Comparison of ENCODE assay signal across 32 mouse cellular contexts in genomic region chr3:143919744-143920143, GRCm38 (mm10).
"Had no signal": no experiment of that assay in that cellular context is flagged by ENCODE, and none has a peak within 500 bp of the region (broad histone marks: within the 10 kb centered on the region; RNA-seq: fewer than 3 reads in every experiment).

No protein-coding gene starts in this region.

- H3K9me3 ChIP-seq: limb, embryonic 10.5 days; limb, embryonic 12.5 days; limb, embryonic 13.5 days; limb, embryonic 15.5 days; liver, embryonic 12.5 days; liver, embryonic 13.5 days; liver, embryonic 15.5 days; lung, embryonic 15.5 days; megakaryocyte, embryonic 14.5 days; midbrain, embryonic 10.5 days; midbrain, embryonic 12.5 days; midbrain, embryonic 13.5 days; midbrain, embryonic 15.5 days; neural tube, embryonic 12.5 days; neural tube, embryonic 13.5 days had no signal

- H3K9ac ChIP-seq: limb, embryonic 12.5 days; limb, embryonic 13.5 days; limb, embryonic 15.5 days; liver, embryonic 12.5 days; liver, embryonic 13.5 days; liver, embryonic 14.5 days; liver, embryonic 15.5 days; liver, postnatal 0 days; lung, embryonic 14.5 days; lung, embryonic 15.5 days; midbrain, embryonic 12.5 days; midbrain, embryonic 13.5 days; midbrain, embryonic 15.5 days; neural tube, embryonic 12.5 days; neural tube, embryonic 13.5 days had no signal

- H3K4me1 ChIP-seq: limb, embryonic 15.5 days; liver, embryonic 12.5 days; liver, embryonic 13.5 days; liver, embryonic 15.5 days; lung, embryonic 15.5 days; midbrain, embryonic 10.5 days; midbrain, embryonic 13.5 days; midbrain, embryonic 15.5 days had no signal

- H3K27me3 ChIP-seq: limb, embryonic 12.5 days; limb, embryonic 13.5 days; limb, embryonic 15.5 days; liver, embryonic 12.5 days; liver, embryonic 13.5 days; liver, embryonic 15.5 days; lung, embryonic 15.5 days; megakaryocyte, embryonic 14.5 days; midbrain, embryonic 12.5 days; midbrain, embryonic 13.5 days; midbrain, embryonic 15.5 days; neural tube, embryonic 12.5 days; neural tube, embryonic 13.5 days had no signal

- DNase-seq: left cerebral cortex, postnatal 4 days; liver; liver, embryonic 13.5 days; liver, postnatal 0 days; lung, adult 18-20 months; lung, adult 2 months; lung, embryonic 14.5 days; lung, postnatal 10 days; lung, postnatal 14 days; lung, postnatal 36 days; lung, postnatal 4 days had no signal

- ATAC-seq: liver, embryonic 12.5 days; liver, postnatal 0 days; lung, postnatal 0 days; midbrain, embryonic 13.5 days; midbrain, embryonic 15.5 days; midbrain, embryonic 16.5 days had no signal

- H3K36me3 ChIP-seq: limb, embryonic 10.5 days; limb, embryonic 12.5 days; limb, embryonic 13.5 days; limb, embryonic 15.5 days; liver, embryonic 12.5 days; liver, embryonic 13.5 days; liver, embryonic 15.5 days; lung, embryonic 15.5 days; midbrain, embryonic 10.5 days; midbrain, embryonic 12.5 days; midbrain, embryonic 13.5 days; midbrain, embryonic 15.5 days; neural tube, embryonic 12.5 days; neural tube, embryonic 13.5 days had no signal

- H3K27ac ChIP-seq: left cerebral cortex, adult 2 months; limb, embryonic 10.5 days; limb, embryonic 12.5 days; limb, embryonic 13.5 days; limb, embryonic 15.5 days; liver, embryonic 12.5 days; liver, embryonic 13.5 days; liver, embryonic 14.5 days; liver, embryonic 15.5 days; lung, embryonic 15.5 days; macrophage; midbrain, embryonic 10.5 days; midbrain, embryonic 12.5 days; midbrain, embryonic 13.5 days; midbrain, embryonic 15.5 days; neural tube, embryonic 12.5 days; neural tube, embryonic 13.5 days had no signal

- H3K4me2 ChIP-seq: limb, embryonic 12.5 days; limb, embryonic 13.5 days; limb, embryonic 15.5 days; liver, embryonic 12.5 days; liver, embryonic 13.5 days; liver, embryonic 15.5 days; lung, embryonic 14.5 days; lung, embryonic 15.5 days; midbrain, embryonic 11.5 days; midbrain, embryonic 12.5 days; midbrain, embryonic 13.5 days; midbrain, embryonic 15.5 days; neural tube, embryonic 12.5 days; neural tube, embryonic 13.5 days had no signal

- H3K4me3 ChIP-seq: left cerebral cortex, adult 2 months; limb, embryonic 10.5 days; limb, embryonic 12.5 days; limb, embryonic 13.5 days; limb, embryonic 15.5 days; liver, embryonic 12.5 days; liver, embryonic 13.5 days; liver, embryonic 15.5 days; lung, embryonic 15.5 days; megakaryocyte, embryonic 14.5 days; midbrain, embryonic 10.5 days; midbrain, embryonic 12.5 days; midbrain, embryonic 13.5 days; midbrain, embryonic 15.5 days; myocyte; neural tube, embryonic 12.5 days; neural tube, embryonic 13.5 days had no signal
